10 mouse cellular contexts compared by ENCODE assay signal in genomic region chr14:122472161-122472560, GRCm38 (mm10). TPM values are rescaled to one million over a fixed set of nuclear protein-coding genes. Genes with fewer than 3 reads are reported as not detected.
DNase-seq lines count a peak whose midpoint lies in the region; ATAC-seq lines count a peak whose summit lies in the region.
"Had no signal": no experiment of that assay in that cellular context is flagged by ENCODE, and none has a peak within 500 bp of the region (broad histone marks: within the 10 kb centered on the region; RNA-seq: fewer than 3 reads in every experiment).

No protein-coding gene starts in this region.

- H3K27me3 ChIP-seq in forebrain, embryonic 10.5 days (ENCODE audit: poor library complexity, severe bottlenecking) = peaks cover 97% of the 10 kb centered on the region
- H3K27me3 ChIP-seq in neural tube, embryonic 12.5 days (replicated peaks) = peaks cover 78% of the 10 kb centered on the region

- ATAC-seq in neural tube, embryonic 12.5 days (ENCODE audit: low FRiP score, low read depth) = no peak

- H3K4me2 ChIP-seq in neural tube, embryonic 12.5 days (replicated peaks) = peak overlapping the region; percentile 73
- H3K4me2 ChIP-seq: heart, embryonic 15.5 days had no signal

- H3K9me3 ChIP-seq in forebrain, embryonic 10.5 days = no peaks in the 10 kb centered on the region
- no peaks in the 10 kb centered on the region for H3K9me3 ChIP-seq in neural tube, embryonic 12.5 days
- H3K9me3 ChIP-seq: heart, embryonic 15.5 days had no signal

- peak; percentile 45 to 67 for DNase-seq in cerebellum, adult 18-20 months
- DNase-seq in cerebellum, postnatal 4 days (ENCODE audit: low spot score in 2 of 2) = no peak
- DNase-seq in forebrain, embryonic 10.5 days (ENCODE audit: extremely low spot score, low spot score) = peak; percentile 55
- DNase-seq in induced T-regulatory cell, adult 2 months (ENCODE audit: low read depth) = peak; percentile 6
- DNase-seq in T-cell, adult 2 months (ENCODE audit: low spot score) = no peak
- DNase-seq in lung, postnatal 25 days (ENCODE audit: low spot score) = no peak
- no peak for DNase-seq in kidney, adult 9 months

- H3K27ac ChIP-seq in forebrain, embryonic 10.5 days = peak overlapping the region; percentile 99
- H3K27ac ChIP-seq in neural tube, embryonic 12.5 days = no peak overlapping the region
- H3K27ac ChIP-seq: heart, embryonic 15.5 days had no signal

- peak overlapping the region; percentile 53; the same call in 1 of the 2 replicates for H3K9ac ChIP-seq in neural tube, embryonic 12.5 days
- H3K9ac ChIP-seq: heart, embryonic 15.5 days had no signal

- H3K4me1 ChIP-seq in forebrain, embryonic 10.5 days = peaks cover 89% of the 10 kb centered on the region
- peaks cover 34% of the 10 kb centered on the region for H3K4me1 ChIP-seq in neural tube, embryonic 12.5 days

- H3K36me3 ChIP-seq in forebrain, embryonic 10.5 days (replicated peaks) = peaks cover 14% of the 10 kb centered on the region
- H3K36me3 ChIP-seq in neural tube, embryonic 12.5 days = no peaks in the 10 kb centered on the region
- H3K36me3 ChIP-seq: heart, embryonic 15.5 days had no signal

- WGBS in forebrain, embryonic 10.5 days = 0% methylated on average over 13 of the region's 13 CpGs
- WGBS in neural tube, embryonic 12.5 days = 2% methylated on average over 13 of the region's 13 CpGs

- H3K4me3 ChIP-seq in forebrain, embryonic 10.5 days = peak overlapping the region; percentile 86
- peak overlapping the region; percentile 23; the same call in 1 of the 2 replicates for H3K4me3 ChIP-seq in neural tube, embryonic 12.5 days
- H3K4me3 ChIP-seq: heart, embryonic 15.5 days had no signal

RNA-seq across cellular contexts. Expression of gene Zic2, which starts 3.1 kb away (rescaled TPM):
- polyA plus RNA-seq in forebrain, embryonic 10.5 days (2016; fragmentation: Nextera tagmentation; extraction: Ambion mirVana) = 7.0 and 7.3 TPM in 2 replicates
- polyA plus RNA-seq in neural tube, embryonic 12.5 days (2016; fragmentation: Nextera tagmentation; extraction: Ambion mirVana) = 11.6 and 13.4 TPM in 2 replicates
- polyA plus RNA-seq: heart, embryonic 15.5 days; liver, embryonic 16.5 days had no signal

RNA-seq across cellular contexts. Expression of gene Zic5, which starts 6.7 kb away (rescaled TPM):
- 20.7 and 21.5 TPM in 2 replicates for polyA plus RNA-seq in forebrain, embryonic 10.5 days (2016; fragmentation: Nextera tagmentation; extraction: Ambion mirVana)
- 11.3 and 14.3 TPM in 2 replicates for polyA plus RNA-seq in neural tube, embryonic 12.5 days (2016; fragmentation: Nextera tagmentation; extraction: Ambion mirVana)
- polyA plus RNA-seq: liver, embryonic 16.5 days had no signal

RNA-seq across cellular contexts. Expression of gene Gm10837, which starts 18.2 kb away (rescaled TPM):
- 0.27 TPM in 1 of 2 replicates, not detected in the other for polyA plus RNA-seq in forebrain, embryonic 10.5 days (2016; fragmentation: Nextera tagmentation; extraction: Ambion mirVana)
- 0.57 and 0.68 TPM in 2 replicates for polyA plus RNA-seq in neural tube, embryonic 12.5 days (2016; fragmentation: Nextera tagmentation; extraction: Ambion mirVana)
- polyA plus RNA-seq: heart, embryonic 15.5 days; liver, embryonic 16.5 days had no signal

RNA-seq across cellular contexts. Expression of gene Gm5089, which starts 21.2 kb away (rescaled TPM):
- 1.0 and 1.9 TPM in 2 replicates for polyA plus RNA-seq in forebrain, embryonic 10.5 days (2016; fragmentation: Nextera tagmentation; extraction: Ambion mirVana)
- polyA plus RNA-seq in neural tube, embryonic 12.5 days (2016; fragmentation: Nextera tagmentation; extraction: Ambion mirVana) = 1.3 TPM in 2 replicates
- polyA plus RNA-seq: heart, embryonic 15.5 days; liver, embryonic 16.5 days had no signal

Comparison
In these comparisons a context has a peak if more than half of its experiments do, and no peak if none do; other contexts are left out.
1. DNase-seq: peak in cerebellum, adult 18-20 months (2 of 2), forebrain, embryonic 10.5 days (single experiment) and induced T-regulatory cell, adult 2 months (single experiment); none in cerebellum, postnatal 4 days (0 of 2), T-cell, adult 2 months (single experiment), lung, postnatal 25 days (single experiment) and kidney, adult 9 months (single experiment).